Mouse (Mus musculus): ENCODE measurements at regions not wholly inside any gene's neighbourhood (a gene's known extent, or its start where the extent isn't known, plus 50 kb on each side); places are given as distances from the start of the nearest gene placed in this dataset.

- DNase-seq (ENCODE audit: low spot score), result no peak
Measured at GRCm38 (mm10) chr14:17347286-17347685, 312.8 kb upstream of the Thrb start.

GRCm38 (mm10) chr14:17352324-17353037, 307.6 kb upstream of the Thrb start:
- no peak for DNase-seq (ENCODE audit: low spot score)

GRCm38 (mm10) chr14:17361910-17362309, 298.2 kb upstream of the Thrb start:
- DNase-seq (ENCODE audit: low spot score), result no peak

- peak; percentile 61 for DNase-seq (ENCODE audit: low spot score)
Measured at GRCm38 (mm10) chr14:17402751-17403479, 257.1 kb upstream of the Thrb start.

- peak; percentile 69 for DNase-seq (ENCODE audit: low spot score)
Measured at GRCm38 (mm10) chr14:17405551-17406336, 254.3 kb upstream of the Thrb start.

GRCm38 (mm10) chr14:17406879-17407278, 253.2 kb upstream of the Thrb start:
- DNase-seq (ENCODE audit: low spot score), result no peak

- DNase-seq (ENCODE audit: low spot score), result no peak
Measured at GRCm38 (mm10) chr14:17408343-17408742, 251.7 kb upstream of the Thrb start.

GRCm38 (mm10) chr14:17408813-17409212, 251.2 kb upstream of the Thrb start:
- no peak for DNase-seq (ENCODE audit: low spot score)

- no peak for DNase-seq (ENCODE audit: low spot score)
Measured at GRCm38 (mm10) chr14:17409497-17409896, 250.6 kb upstream of the Thrb start.

- no peak for DNase-seq (ENCODE audit: low spot score)
Measured at GRCm38 (mm10) chr14:17410752-17411151, 249.3 kb upstream of the Thrb start.

- no peak for DNase-seq (ENCODE audit: low spot score)
Measured at GRCm38 (mm10) chr14:17411299-17411698, 248.8 kb upstream of the Thrb start.

GRCm38 (mm10) chr14:17414246-17414888, 245.7 kb upstream of the Thrb start:
- DNase-seq (ENCODE audit: low spot score), result no peak

- no peak for DNase-seq (ENCODE audit: low spot score)
Measured at GRCm38 (mm10) chr14:17427751-17428150, 232.3 kb upstream of the Thrb start.

- no peak for DNase-seq (ENCODE audit: low spot score)
Measured at GRCm38 (mm10) chr14:17429157-17429556, 230.9 kb upstream of the Thrb start.

- DNase-seq (ENCODE audit: low spot score), result no peak
Measured at GRCm38 (mm10) chr14:17433346-17433745, 226.7 kb upstream of the Thrb start.

GRCm38 (mm10) chr14:17457946-17458345, 202.1 kb upstream of the Thrb start:
- DNase-seq (ENCODE audit: low spot score), result no peak

GRCm38 (mm10) chr14:17478963-17479362, 181.1 kb upstream of the Thrb start:
- no peak for DNase-seq (ENCODE audit: low spot score)

GRCm38 (mm10) chr14:17484866-17485265, 175.2 kb upstream of the Thrb start:
- DNase-seq (ENCODE audit: low spot score), result no peak

GRCm38 (mm10) chr14:17513756-17514155, 146.3 kb upstream of the Thrb start:
- no peak for DNase-seq (ENCODE audit: low spot score)

- no peak for DNase-seq (ENCODE audit: low spot score)
Measured at GRCm38 (mm10) chr14:17522696-17523095, 137.4 kb upstream of the Thrb start.

GRCm38 (mm10) chr14:17523916-17524315, 136.1 kb upstream of the Thrb start:
- no peak for DNase-seq (ENCODE audit: low spot score)

- no peak for DNase-seq (ENCODE audit: low spot score)
Measured at GRCm38 (mm10) chr14:17539322-17539721, 120.7 kb upstream of the Thrb start.
